Mouse (Mus musculus) hindbrain, embryonic 12.5 days (tissue): ENCODE measurements around the gene Gm7247. TPM values are rescaled to one million over a fixed set of nuclear protein-coding genes. Genes with fewer than 3 reads are reported as not detected.
"Not testable (repeated sequence)": the region's sequence is repeated elsewhere in the genome, so short reads cannot be mapped to it uniquely, and the experiment has no call there.

Experiments used
- ATAC-seq: fragments of 200-750 bp; cut with Nextera tagmentation; 2 replicates; pipeline ENCODE4 v1.8.0; 2017; ENCODE audit warnings: moderate TSS enrichment; ENCODE audit not compliant: low FRiP score
- H3K27ac ChIP-seq: fragments of 300-500 bp; sonication (generic); 2 replicates; pipeline ENCODE4 v1.5.1; 2016; ENCODE audit warnings: mild to moderate bottlenecking
- H3K27me3 ChIP-seq: fragments of 300-500 bp; sonication (generic); 2 replicates; pipeline ENCODE4 v1.6.1; 2016; ENCODE audit warnings: mild to moderate bottlenecking
- H3K36me3 ChIP-seq: fragments of 300-500 bp; sonication (generic); 2 replicates; pipeline ENCODE4 v1.6.1; 2016; ENCODE audit warnings: mild to moderate bottlenecking
- H3K4me1 ChIP-seq: fragments of 300-500 bp; sonication (generic); 2 replicates; pipeline ENCODE4 v1.6.1; 2016
- H3K4me2 ChIP-seq: fragments of 300-500 bp; sonication (generic); replicated peaks from 2 replicates; pipeline ENCODE4 v1.6.1; 2016; ENCODE audit warnings: mild to moderate bottlenecking
- H3K4me3 ChIP-seq: fragments of 300-500 bp; sonication (generic); 2 replicates; pipeline ENCODE4 v1.5.1; 2016; ENCODE audit warnings: mild to moderate bottlenecking
- H3K9ac ChIP-seq: fragments of 300-500 bp; sonication (generic); 2 replicates; pipeline ENCODE4 v1.6.1; 2016; ENCODE audit warnings: mild to moderate bottlenecking, moderate library complexity
- H3K9me3 ChIP-seq: fragments of 300-500 bp; sonication (generic); replicated peaks from 2 replicates; pipeline ENCODE4 v1.6.1; 2016; ENCODE audit warnings: mild to moderate bottlenecking
- WGBS: fragments of 180-500 bp; shearing (Covaris S2); methylation state at CpG from one replicate; pipeline ENCODE4 v1.1.7; 2016; 5-methylcytosine and 5-hydroxymethylcytosine counted together
- polyA plus RNA-seq: library from polyadenylated mRNA; unstranded; fragments of >200 nt; fragmentation: Nextera tagmentation; extraction: Ambion mirVana; gene quantifications from 2 replicates; pipeline ENCODE4 v1.2.1, GENCODE M21; 2016

Gene Gm7247
- not detected in 2 replicates for polyA plus RNA-seq

GRCm38 (mm10) chr14:51361456-51361855 is at the start of gene Gm7247:
Gene Gm7247, plus strand, starts transcription at chr14:51361756.
- H3K9me3 ChIP-seq: no peaks in the 10 kb centered on the region
- no peak within 1 kb of the TSS for H3K4me3 ChIP-seq
- ATAC-seq: no peak
- peaks cover 6% of the 10 kb centered on the region; the same call in 1 of the 2 replicates for H3K27me3 ChIP-seq
- H3K4me2 ChIP-seq: no peak within 1 kb of the TSS
- no peak within 1 kb of the TSS for H3K9ac ChIP-seq
- no peaks in the 10 kb centered on the region for H3K4me1 ChIP-seq
- 84% methylated on average over 1 of the region's 1 CpGs for WGBS
- no peak within 1 kb of the TSS for H3K27ac ChIP-seq
- H3K36me3 ChIP-seq: no peaks in the 10 kb centered on the region

- no peaks in the 10 kb centered on the region for H3K36me3 ChIP-seq
- H3K27ac ChIP-seq: no peak overlapping the region
- H3K9me3 ChIP-seq: no peaks in the 10 kb centered on the region; the same call in 1 of the 2 replicates
- WGBS: 55% methylated on average over 1 of the region's 1 CpGs
- H3K4me3 ChIP-seq: no peak overlapping the region
- no peak overlapping the region for H3K9ac ChIP-seq
- no peaks in the 10 kb centered on the region for H3K4me1 ChIP-seq
- H3K27me3 ChIP-seq: no peaks in the 10 kb centered on the region
- no peak overlapping the region for H3K4me2 ChIP-seq
- ATAC-seq: no peak
These were observed 37.6 kb upstream of the Gm7247 start for GRCm38 (mm10) chr14:51324001-51324400.

GRCm38 (mm10) chr14:51346027-51346426 is 15.5 kb upstream of the Gm7247 start:
- H3K4me1 ChIP-seq: no peaks in the 10 kb centered on the region
- no peaks in the 10 kb centered on the region for H3K9me3 ChIP-seq
- ATAC-seq: no peak
- H3K9ac ChIP-seq: no peak overlapping the region
- H3K36me3 ChIP-seq: no peaks in the 10 kb centered on the region
- no peak overlapping the region for H3K4me2 ChIP-seq
- no peak overlapping the region for H3K27ac ChIP-seq
- no peaks in the 10 kb centered on the region for H3K27me3 ChIP-seq
- H3K4me3 ChIP-seq: no peak overlapping the region

DNA sequence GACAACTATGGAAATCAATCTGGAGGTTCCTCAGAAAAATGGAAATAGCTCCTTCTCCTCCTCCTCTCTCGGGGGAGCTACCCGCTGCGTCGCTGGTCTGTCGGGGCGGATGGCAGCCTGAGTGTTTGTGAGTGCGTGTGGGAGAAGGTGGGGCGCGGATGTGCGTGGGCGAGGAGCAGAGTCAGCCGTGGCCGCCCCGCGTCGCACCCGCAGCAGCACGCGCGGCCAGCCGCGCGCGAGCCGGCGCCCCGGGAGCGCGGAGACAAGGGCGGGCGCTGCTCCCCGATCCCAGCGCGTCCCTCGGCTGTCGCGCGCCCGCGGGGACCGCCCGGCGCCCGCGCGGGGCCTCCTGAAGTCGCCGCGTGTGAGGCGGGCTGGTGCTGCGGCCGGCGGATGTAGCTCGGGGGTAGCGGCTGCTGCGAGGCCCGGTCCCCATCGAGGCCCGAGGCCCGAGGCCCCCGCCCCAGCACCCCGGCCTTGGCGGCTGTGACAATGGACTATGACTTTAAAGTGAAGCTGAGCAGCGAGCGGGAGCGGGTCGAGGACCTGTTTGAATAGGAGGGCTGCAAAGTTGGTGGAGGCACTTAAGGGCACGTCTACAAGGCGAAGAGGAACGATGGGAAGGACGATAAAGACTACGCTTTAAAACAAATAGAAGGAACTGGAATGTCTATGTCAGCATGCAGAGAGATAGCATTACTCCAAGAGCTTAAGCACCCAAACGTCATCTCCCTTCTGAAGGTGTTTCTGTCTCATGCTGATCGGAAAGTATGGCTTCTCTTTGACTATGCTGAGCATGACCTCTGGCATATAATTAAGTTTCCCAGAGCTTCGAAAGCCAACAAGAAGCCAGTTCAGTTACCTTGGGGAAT is 3.2 kb upstream of the Gm7247 start:
- no peaks in the 10 kb centered on the region for H3K4me1 ChIP-seq
- H3K36me3 ChIP-seq: no peaks in the 10 kb centered on the region
- peak; percentile 81 for ATAC-seq
- H3K9me3 ChIP-seq: no peaks in the 10 kb centered on the region
- H3K4me3 ChIP-seq: peak overlapping the region; percentile 57
- peaks cover 6% of the 10 kb centered on the region; the same call in 1 of the 2 replicates for H3K27me3 ChIP-seq
- peak overlapping the region; percentile 89 for H3K4me2 ChIP-seq
- peak overlapping the region; percentile 68 for H3K9ac ChIP-seq
- WGBS: 5% methylated on average over 70 of the region's 75 CpGs
- H3K27ac ChIP-seq: no peak overlapping the region

DNA sequence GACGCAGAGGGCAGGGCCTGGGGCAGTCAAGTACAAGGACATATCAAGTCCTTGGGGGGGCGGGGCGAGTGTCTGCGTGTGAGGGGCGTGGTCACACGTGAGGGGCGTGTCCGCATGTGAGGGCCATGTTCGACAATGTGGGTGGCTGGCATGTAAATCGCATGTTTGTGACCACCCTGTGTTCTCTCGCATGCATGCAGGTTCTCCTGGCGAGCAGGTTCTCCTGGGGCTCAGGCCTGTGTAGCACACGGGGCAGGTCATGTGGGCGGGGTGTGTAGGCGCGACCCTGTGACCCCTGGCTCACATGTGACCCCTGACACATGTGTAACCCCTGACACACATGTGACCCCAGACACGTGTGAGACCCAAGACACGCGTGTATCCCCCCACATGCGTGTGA is 21.2 kb downstream of the Gm7247 start:
- 95% methylated on average over 20 of the region's 20 CpGs for WGBS
- no peaks in the 10 kb centered on the region for H3K4me1 ChIP-seq

GRCm38 (mm10) chr14:51384351-51384750 is 22.8 kb downstream of the Gm7247 start:
- Histone ChIP-seq H3K4me3 (no peak overlapping the region), H3K9me3 (peaks cover 25% of the 10 kb centered on the region), H3K36me3 (no peaks in the 10 kb centered on the region), H3K9ac (no peak overlapping the region), H3K27me3 (no peaks in the 10 kb centered on the region), H3K4me2 (no peak overlapping the region), H3K27ac (no peak overlapping the region), H3K4me1 (no peaks in the 10 kb centered on the region)
- 95% methylated on average over 10 of the region's 10 CpGs for WGBS
- ATAC-seq: peak; percentile 39

More for the DNA sequence above, 21.2 kb downstream of the Gm7247 start:
- no peak overlapping the region for H3K4me3 ChIP-seq
- H3K27ac ChIP-seq: no peak overlapping the region
- no peak overlapping the region for H3K9ac ChIP-seq
- no peak for ATAC-seq
- H3K36me3 ChIP-seq: no peaks in the 10 kb centered on the region
- H3K9me3 ChIP-seq: peaks cover 20% of the 10 kb centered on the region
- no peaks in the 10 kb centered on the region for H3K27me3 ChIP-seq
- H3K4me2 ChIP-seq: no peak overlapping the region

GRCm38 (mm10) chr14:51385741-51386140 is 24.2 kb downstream of the Gm7247 start:
- peak; percentile 85 for ATAC-seq
- peaks cover 25% of the 10 kb centered on the region for H3K9me3 ChIP-seq
- H3K27ac ChIP-seq: no peak overlapping the region
- no peaks in the 10 kb centered on the region for H3K4me1 ChIP-seq
- 64% methylated on average over 4 of the region's 4 CpGs for WGBS
- no peaks in the 10 kb centered on the region for H3K36me3 ChIP-seq
- H3K4me2 ChIP-seq: no peak overlapping the region
- H3K4me3 ChIP-seq: no peak overlapping the region
- no peak overlapping the region for H3K9ac ChIP-seq
- no peaks in the 10 kb centered on the region for H3K27me3 ChIP-seq

DNA sequence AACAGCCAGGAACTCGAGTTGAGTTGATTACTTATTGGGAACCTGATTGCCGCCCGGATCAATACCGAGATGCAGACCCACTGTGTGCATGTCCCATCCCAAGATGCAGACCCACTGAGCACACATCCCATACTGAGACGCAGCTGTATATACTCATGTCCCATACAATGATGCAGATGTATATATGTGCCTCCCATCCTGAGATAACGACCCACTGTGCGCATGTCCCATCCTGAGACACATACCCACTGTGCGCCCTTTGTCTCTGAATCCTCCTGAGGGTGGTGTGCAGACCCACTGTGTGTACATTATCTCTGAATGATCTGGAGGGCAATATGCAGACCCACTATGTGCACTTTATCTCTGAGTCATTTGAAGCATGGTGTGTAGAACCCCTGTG is 26.2 kb downstream of the Gm7247 start:
- peaks cover 22% of the 10 kb centered on the region for H3K9me3 ChIP-seq
- WGBS: 96% methylated on average over 8 of the region's 8 CpGs
- H3K4me1 ChIP-seq: no peaks in the 10 kb centered on the region
- no peaks in the 10 kb centered on the region for H3K27me3 ChIP-seq
- H3K4me2 ChIP-seq: no peak overlapping the region
- no peak overlapping the region for H3K9ac ChIP-seq
- no peak overlapping the region for H3K4me3 ChIP-seq
- no peak for ATAC-seq
- no peak overlapping the region for H3K27ac ChIP-seq
- H3K36me3 ChIP-seq: no peaks in the 10 kb centered on the region

- Histone ChIP-seq H3K36me3 (no peaks in the 10 kb centered on the region), H3K4me1 (no peaks in the 10 kb centered on the region), H3K9me3 (peaks cover 18% of the 10 kb centered on the region), H3K27me3 (no peaks in the 10 kb centered on the region), H3K4me2 (no peak overlapping the region), H3K9ac (no peak overlapping the region), H3K27ac (no peak overlapping the region), H3K4me3 (no peak overlapping the region)
- 91% methylated on average over 9 of the region's 9 CpGs for WGBS
- ATAC-seq: no peak
These were observed 26.7 kb downstream of the Gm7247 start for GRCm38 (mm10) chr14:51388222-51388621.

DNA sequence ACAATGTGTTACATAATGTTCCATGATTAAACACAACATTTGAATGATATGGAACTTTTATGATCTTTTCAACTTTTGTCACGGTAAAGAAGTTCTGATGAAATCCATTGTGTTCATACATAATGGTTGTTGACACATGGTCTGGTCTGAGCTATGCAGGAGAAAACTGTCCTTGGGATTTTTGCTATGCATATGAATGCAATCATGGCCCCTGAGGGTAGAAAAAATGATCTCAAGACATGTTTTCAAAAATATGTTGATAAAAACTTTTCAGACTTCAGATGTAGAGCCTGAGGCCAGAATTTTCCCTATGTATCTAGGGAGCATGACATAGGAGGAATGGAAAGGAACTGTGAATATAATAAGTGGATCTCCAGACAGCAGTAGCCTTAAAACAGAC is 49.0 kb downstream of the Gm7247 start, which contains the start of gene Vmn2r88:
Gene Vmn2r88 (plus strand): TSS at position 301 of the 400 bp plus-strand sequence.
- no peaks in the 10 kb centered on the region for H3K36me3 ChIP-seq
- WGBS: 81% methylated on average over 1 of the region's 1 CpGs
- no peak within 1 kb of the TSS for H3K4me3 ChIP-seq
- no peaks in the 10 kb centered on the region for H3K9me3 ChIP-seq
- H3K4me2 ChIP-seq: no peak within 1 kb of the TSS
- no peak within 1 kb of the TSS for H3K9ac ChIP-seq
- no peak within 1 kb of the TSS for H3K27ac ChIP-seq
- H3K4me1 ChIP-seq: no peaks in the 10 kb centered on the region
- no peak for ATAC-seq
- H3K27me3 ChIP-seq: no peaks in the 10 kb centered on the region

- Histone ChIP-seq H3K27ac (no peak overlapping the region), H3K4me1 (no peaks in the 10 kb centered on the region), H3K9me3 (no peaks in the 10 kb centered on the region), H3K9ac (no peak overlapping the region), H3K36me3 (no peaks in the 10 kb centered on the region), H3K4me3 (no peak overlapping the region), H3K4me2 (no peak overlapping the region), H3K27me3 (no peaks in the 10 kb centered on the region)
- no peak for ATAC-seq
- 66% methylated on average over 2 of the region's 2 CpGs for WGBS
These were observed 62.3 kb downstream of the Gm7247 start for GRCm38 (mm10) chr14:51423885-51424284.

DNA sequence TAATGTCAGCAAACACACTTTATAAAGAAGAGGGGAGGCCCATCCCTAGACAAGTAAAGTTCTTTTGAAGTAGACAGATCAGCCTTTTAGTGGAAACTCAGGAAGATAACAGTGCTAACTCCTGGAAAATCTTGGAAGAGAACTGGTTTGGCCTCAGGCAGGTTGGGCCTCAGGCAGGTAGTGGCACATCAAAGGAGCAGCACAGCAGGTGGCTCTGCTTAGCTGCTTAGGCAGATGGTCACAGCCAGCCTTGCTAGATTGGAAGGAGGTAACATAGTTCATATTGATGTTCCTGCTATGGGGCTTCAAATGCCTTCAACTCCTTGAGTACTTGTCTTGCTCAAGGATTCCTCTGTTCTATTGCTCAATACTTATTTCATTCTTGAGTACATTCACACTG is 68.6 kb downstream of the Gm7247 start:
- not testable (repeated sequence) for H3K9ac ChIP-seq

DNA sequence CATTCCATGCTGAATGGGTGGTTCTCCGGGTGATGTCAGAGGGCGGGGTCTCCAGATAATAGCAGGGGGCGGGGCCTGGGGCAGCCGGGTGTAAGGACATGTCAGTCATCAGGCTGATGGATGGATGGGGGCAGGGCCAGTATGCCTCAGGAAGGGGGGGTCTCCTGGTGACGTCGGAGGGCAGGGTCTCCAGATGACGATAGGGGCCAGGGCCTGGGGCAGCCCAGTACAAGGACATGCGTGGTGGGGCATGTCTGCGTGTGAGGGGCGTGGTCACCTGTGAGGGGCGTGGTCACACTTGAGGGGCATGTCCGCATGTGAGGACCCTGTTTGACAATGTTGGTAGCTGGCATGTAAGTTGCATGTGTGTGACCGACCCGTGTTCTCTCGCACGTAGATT is 73.0 kb downstream of the Gm7247 start:
- H3K9ac ChIP-seq: no peak overlapping the region
- H3K9me3 ChIP-seq: peaks cover 15% of the 10 kb centered on the region
- no peaks in the 10 kb centered on the region for H3K4me1 ChIP-seq
- 91% methylated on average over 16 of the region's 16 CpGs for WGBS
- no peak overlapping the region for H3K27ac ChIP-seq
- no peak overlapping the region for H3K4me2 ChIP-seq
- H3K4me3 ChIP-seq: no peak overlapping the region
- ATAC-seq: peak; percentile 52; the same call in 1 of the 2 replicates
- no peaks in the 10 kb centered on the region for H3K36me3 ChIP-seq
- H3K27me3 ChIP-seq: no peaks in the 10 kb centered on the region

More for the DNA sequence above, 68.6 kb downstream of the Gm7247 start:
- not testable (repeated sequence) for H3K4me2 ChIP-seq, H3K36me3 ChIP-seq, H3K4me3 ChIP-seq, H3K27ac ChIP-seq, H3K9me3 ChIP-seq, ATAC-seq, H3K27me3 ChIP-seq, H3K4me1 ChIP-seq
